Mouse (Mus musculus) heart, postnatal 0 days (tissue): Measurements from ENCODE around the gene Cald1. TPM values are rescaled to one million over a fixed set of nuclear protein-coding genes. Genes with fewer than 3 reads are reported as not detected.

Experiments used
- ATAC-seq: fragments of 200-750 bp; cut with Nextera tagmentation; 2 replicates; pipeline ENCODE4 v1.8.0; 2017; ENCODE audit warnings: low read depth, moderate number of reproducible peaks, moderate library complexity; ENCODE audit not compliant: insufficient read depth
- DNase-seq: peaks from one replicate; pipeline ENCODE4 v3.0.0-alpha.2; 2016; ENCODE audit warnings: low spot score
- H3K27ac ChIP-seq: fragments of 300-500 bp; sonication (generic); 2 replicates; pipeline ENCODE4 v1.5.1; 2014; ENCODE audit warnings: low read depth, mild to moderate bottlenecking
- H3K27me3 ChIP-seq: fragments of 300-500 bp; sonication (generic); 2 replicates; pipeline ENCODE4 v1.6.1; 2014; ENCODE audit warnings: low read length, mixed read lengths; ENCODE audit not compliant: control insufficient read depth, insufficient read depth
- H3K36me3 ChIP-seq: fragments of 300-500 bp; sonication (generic); replicated peaks from 2 replicates; pipeline ENCODE4 v1.6.1; 2014; ENCODE audit warnings: low read length, mixed read lengths; ENCODE audit not compliant: control insufficient read depth, insufficient read depth
- H3K4me1 ChIP-seq: fragments of 300-500 bp; sonication (generic); 2 replicates; pipeline ENCODE4 v1.6.1; 2014; ENCODE audit warnings: antibody characterized with exemption; ENCODE audit not compliant: control insufficient read depth, insufficient read depth
- H3K4me2 ChIP-seq: fragments of 300-500 bp; sonication (generic); 2 replicates; pipeline ENCODE4 v1.6.1; 2014; ENCODE audit warnings: low read depth, mild to moderate bottlenecking, low read length, moderate library complexity
- H3K4me3 ChIP-seq: fragments of 300-500 bp; sonication (generic); 2 replicates; pipeline ENCODE4 v1.5.1; 2014; ENCODE audit warnings: low read depth, low read length
- H3K9ac ChIP-seq: fragments of 300-500 bp; sonication (generic); replicated peaks from 2 replicates; pipeline ENCODE4 v1.6.1; 2014; ENCODE audit warnings: low read depth, low read length, mixed read lengths
- H3K9me3 ChIP-seq: fragments of 300-500 bp; sonication (generic); replicated peaks from 2 replicates; pipeline ENCODE4 v1.6.1; 2016; ENCODE audit warnings: low read length; ENCODE audit not compliant: control insufficient read depth
- CTCF ChIP-seq: IDR thresholded peaks from 2 replicates; pipeline ENCODE4 v1.5.1; 2016; ENCODE audit warnings: antibody characterized with exemption, control low read depth, low read depth
- EP300 ChIP-seq: IDR thresholded peaks from 2 replicates; pipeline ENCODE4 v1.6.1; 2016; ENCODE audit warnings: antibody characterized with exemption, low read depth
- WGBS: fragments of 180-500 bp; shearing (Covaris S2); extraction: QIAGEN DNeasy Blood & Tissue Kit; methylation state at CpG from one replicate; pipeline ENCODE4 v1.1.7; 2014; 5-methylcytosine and 5-hydroxymethylcytosine counted together
- polyA plus RNA-seq: library from polyadenylated mRNA; unstranded; fragments of >200 nt; fragmentation: Nextera tagmentation; extraction: Ambion mirVana; gene quantifications from 2 replicates; pipeline ENCODE4 v1.2.1, GENCODE M21; 2015
- total RNA-seq: library from RNA; depleted of rRNA; stranded (reverse); fragments of >200 nt; gene quantifications from 2 replicates; pipeline ENCODE4 v1.2.3, GENCODE M21; 2014; ENCODE audit warnings: low replicate concordance; rRNA removed

The Cald1 gene
- total RNA-seq, result 29.2 and 56.6 TPM in 2 replicates
- polyA plus RNA-seq, result 105 and 106 TPM in 2 replicates

GRCm38 (mm10) chr6:34598121-34599065 is at the start of gene Cald1:
Cald1 (plus strand) TSS chr6:34598500.
- ATAC-seq (peak; percentile 83), DNase-seq (peak; percentile 83)
- TF ChIP-seq EP300, result no peak
- no peak for TF ChIP-seq CTCF
- Histone ChIP-seq H3K4me3 (peak within 1 kb of the TSS; percentile 68), H3K36me3 (no peaks in the 10 kb centered on the region), H3K27me3 (no peaks in the 10 kb centered on the region), H3K9ac (peak within 1 kb of the TSS; percentile 71), H3K4me2 (peak within 1 kb of the TSS; percentile 76), H3K4me1 (peaks cover 14% of the 10 kb centered on the region), H3K9me3 (no peaks in the 10 kb centered on the region), H3K27ac (peak within 1 kb of the TSS; percentile 80)
- 4% methylated on average over 16 of the region's 16 CpGs for WGBS

GRCm38 (mm10) chr6:34549017-34549416 is 49.3 kb upstream of the Cald1 start:
- DNase-seq (no peak), ATAC-seq (no peak)
- H3K27me3 ChIP-seq, result no peaks in the 10 kb centered on the region
- H3K36me3 ChIP-seq, result no peaks in the 10 kb centered on the region
- H3K27ac ChIP-seq, result no peak overlapping the region
- H3K9me3 ChIP-seq, result peaks cover 5% of the 10 kb centered on the region
- no peak overlapping the region for H3K9ac ChIP-seq
- H3K4me3 ChIP-seq, result no peak overlapping the region
- TF ChIP-seq EP300, result no peak
- peak; percentile 81 for TF ChIP-seq CTCF
- H3K4me1 ChIP-seq, result no peaks in the 10 kb centered on the region
- no peak overlapping the region for H3K4me2 ChIP-seq
- 39% methylated on average over 2 of the region's 2 CpGs for WGBS

- H3K4me1 ChIP-seq, result no peaks in the 10 kb centered on the region
- TF ChIP-seq CTCF (no peak), EP300 (no peak)
- H3K4me2 ChIP-seq, result no peak overlapping the region
- WGBS, result 81% methylated on average over 4 of the region's 4 CpGs
- H3K36me3 ChIP-seq, result no peaks in the 10 kb centered on the region
- H3K9ac ChIP-seq, result no peak overlapping the region
- H3K27me3 ChIP-seq, result no peaks in the 10 kb centered on the region
- DNase-seq (no peak), ATAC-seq (no peak)
- no peak overlapping the region for H3K27ac ChIP-seq
- H3K4me3 ChIP-seq, result no peak overlapping the region
- H3K9me3 ChIP-seq, result peaks cover 5% of the 10 kb centered on the region
Observed at GRCm38 (mm10) chr6:34552489-34553157, 45.7 kb upstream of the Cald1 start.

GRCm38 (mm10) chr6:34554291-34554997 is 43.9 kb upstream of the Cald1 start:
- H3K9ac ChIP-seq, result no peak overlapping the region
- ATAC-seq (no peak), DNase-seq (no peak)
- no peaks in the 10 kb centered on the region for H3K27me3 ChIP-seq
- H3K4me3 ChIP-seq, result no peak overlapping the region
- no peak for TF ChIP-seq CTCF
- no peak for TF ChIP-seq EP300
- H3K36me3 ChIP-seq, result no peaks in the 10 kb centered on the region
- no peak overlapping the region for H3K4me2 ChIP-seq
- no peaks in the 10 kb centered on the region for H3K4me1 ChIP-seq
- 66% methylated on average over 9 of the region's 9 CpGs for WGBS
- peaks cover 5% of the 10 kb centered on the region for H3K9me3 ChIP-seq
- no peak overlapping the region for H3K27ac ChIP-seq

GRCm38 (mm10) chr6:34559521-34559920 is 38.8 kb upstream of the Cald1 start:
- DNase-seq, result no peak
- no peak overlapping the region for H3K9ac ChIP-seq
- no peaks in the 10 kb centered on the region for H3K4me1 ChIP-seq
- no peak overlapping the region for H3K27ac ChIP-seq
- no peaks in the 10 kb centered on the region for H3K36me3 ChIP-seq
- WGBS, result 84% methylated on average over 4 of the region's 4 CpGs
- H3K4me2 ChIP-seq, result no peak overlapping the region
- no peak for TF ChIP-seq EP300
- no peak for TF ChIP-seq CTCF
- H3K9me3 ChIP-seq, result no peaks in the 10 kb centered on the region
- no peaks in the 10 kb centered on the region for H3K27me3 ChIP-seq
- no peak for ATAC-seq
- no peak overlapping the region for H3K4me3 ChIP-seq
